Mouse (Mus musculus): ENCODE measurements around the gene Tmem150c.

Gene Tmem150c

DNA sequence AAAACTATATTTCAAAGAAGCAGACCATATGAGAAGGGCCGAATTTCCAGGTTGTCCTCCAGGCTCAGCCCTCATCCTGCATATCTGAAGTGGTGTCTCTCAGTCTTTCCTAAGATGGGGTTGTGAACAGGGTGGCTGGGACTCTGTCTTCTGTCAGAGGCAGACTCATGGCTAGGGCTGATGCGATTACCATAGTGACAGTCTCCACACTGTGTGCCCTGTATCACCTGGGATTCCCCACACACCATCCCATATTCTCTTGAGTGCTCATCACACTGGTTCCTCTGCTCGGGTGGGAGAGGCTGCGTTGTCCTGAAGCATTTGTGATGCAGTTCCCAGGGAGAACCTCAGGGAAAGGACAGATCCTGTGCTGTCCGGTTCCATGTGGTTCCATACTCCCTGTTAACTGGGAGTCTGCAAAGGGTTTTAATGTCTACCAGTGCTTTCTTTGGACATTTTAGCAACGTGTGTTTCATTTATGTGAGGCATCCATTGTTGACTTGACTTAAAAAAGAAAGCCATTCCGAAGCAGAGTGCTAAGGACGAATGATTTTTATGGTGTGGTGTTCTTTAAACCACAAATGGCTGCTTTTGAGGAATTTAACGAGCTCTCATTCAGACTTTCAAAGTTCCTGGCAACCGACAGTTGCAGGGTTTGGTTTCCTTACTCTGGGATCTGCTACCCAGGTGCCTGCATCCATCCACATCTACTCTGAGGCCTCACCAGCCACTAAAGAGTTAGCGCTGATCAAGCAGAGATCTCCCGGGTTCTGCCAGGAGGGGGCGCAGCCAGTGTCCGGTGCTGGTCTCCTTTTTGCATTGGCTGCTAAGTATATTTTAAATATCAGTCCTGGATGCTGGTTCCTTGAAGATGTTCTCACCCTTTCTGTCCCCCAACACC lies 7.2 kb upstream of the Tmem150c start:
- DNase-seq (ENCODE audit: extremely low spot score), result peak; percentile 45

GRCm38 (mm10) chr5:100163368-100163767 lies 3.8 kb upstream of the Tmem150c start:
- DNase-seq (ENCODE audit: extremely low spot score), result no peak

GRCm38 (mm10) chr5:100162857-100163256 lies 3.2 kb upstream of the Tmem150c start:
- DNase-seq (ENCODE audit: extremely low spot score), result no peak

DNA sequence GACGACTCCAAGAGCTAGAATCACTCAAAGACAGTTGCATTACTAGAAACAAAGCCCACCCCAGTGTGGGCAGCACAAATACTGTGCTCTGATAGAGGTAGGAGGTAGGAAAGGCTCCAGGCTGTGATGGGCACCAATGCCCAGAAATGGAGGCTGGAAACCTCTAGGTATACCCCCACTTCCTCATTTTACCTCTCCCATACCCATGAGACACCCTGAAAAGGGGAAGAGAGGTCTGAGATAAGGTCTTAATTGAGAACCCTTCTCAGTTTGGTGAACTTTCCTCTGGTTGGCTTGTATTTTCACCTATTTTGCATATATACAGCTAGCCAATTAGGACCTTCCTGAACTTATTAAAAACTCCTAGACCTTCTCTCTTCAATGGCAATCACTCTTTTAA lies 2.4 kb upstream of the Tmem150c start:
- no peak for DNase-seq (ENCODE audit: extremely low spot score)

DNA sequence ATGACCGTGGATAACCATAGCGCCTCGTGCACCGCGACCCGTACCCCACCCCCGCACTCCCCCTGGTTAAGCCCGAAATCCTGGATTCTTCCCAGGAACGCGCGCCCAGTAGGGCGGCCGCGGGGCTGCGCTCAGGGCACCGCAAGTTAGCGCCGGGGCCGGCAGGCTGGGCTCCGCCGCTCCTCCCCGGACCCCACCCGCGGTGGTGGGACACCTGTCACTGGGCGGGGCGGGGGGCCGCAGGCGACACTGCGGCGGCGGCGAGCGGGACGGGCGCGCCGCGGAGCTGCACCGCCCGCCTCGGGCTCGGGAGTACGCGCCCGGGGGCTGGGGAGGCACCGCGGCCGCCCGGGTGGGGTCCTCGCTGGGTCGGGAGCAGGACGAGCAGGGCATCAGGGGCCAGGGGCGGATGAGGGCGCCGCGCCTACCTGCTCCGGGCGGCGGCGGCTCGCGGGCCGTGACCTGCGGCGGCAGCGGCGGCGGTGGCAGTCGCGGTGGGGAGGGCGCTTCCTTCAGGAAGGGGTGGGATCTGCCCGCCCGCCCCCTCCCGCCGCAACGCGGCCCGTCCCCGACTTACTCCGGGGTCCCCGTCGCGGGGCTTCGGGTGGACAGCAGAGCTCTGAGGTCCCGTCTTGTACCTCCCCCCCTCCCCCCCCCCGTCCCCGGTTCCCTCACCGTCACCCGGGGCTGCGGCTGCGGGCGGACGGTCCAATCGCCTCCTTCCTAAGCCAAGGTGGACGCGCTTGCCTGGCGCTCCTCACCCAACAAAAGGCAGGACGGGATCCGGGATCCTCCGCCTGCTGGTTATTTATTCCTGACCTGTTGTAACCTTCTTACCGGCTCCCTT lies 594 bp downstream of the Tmem150c start:
- peak; percentile 52 for DNase-seq (ENCODE audit: extremely low spot score)

- peak; percentile 20 for DNase-seq (ENCODE audit: extremely low spot score)
These were observed 1.3 kb downstream of the Tmem150c start for GRCm38 (mm10) chr5:100158301-100158700.

GRCm38 (mm10) chr5:100155646-100156045 lies 4.0 kb downstream of the Tmem150c start:
- DNase-seq (ENCODE audit: extremely low spot score), result no peak

- DNase-seq (ENCODE audit: extremely low spot score), result no peak
These were observed 9.6 kb downstream of the Tmem150c start for GRCm38 (mm10) chr5:100149967-100150366.

DNA sequence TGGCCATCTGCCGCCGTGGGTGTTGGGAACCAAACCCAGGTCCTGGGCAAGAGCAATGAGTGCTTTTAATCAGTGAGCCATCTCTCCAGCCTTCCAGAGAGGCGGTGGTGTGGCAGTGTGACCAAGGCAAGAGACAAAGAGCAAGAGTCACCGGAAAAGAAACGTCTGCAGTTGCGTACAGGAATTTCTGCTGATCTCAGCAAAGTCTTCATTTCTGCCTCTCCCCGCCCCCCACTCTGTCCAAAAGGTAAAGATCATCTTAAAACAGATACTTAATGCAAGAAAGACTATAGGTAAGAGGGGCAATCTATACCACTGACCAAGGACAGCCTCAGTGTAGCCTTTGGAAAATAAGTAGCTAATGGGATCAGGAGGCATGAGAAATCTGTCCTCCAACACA lies 14.8 kb downstream of the Tmem150c start:
- no peak for DNase-seq (ENCODE audit: extremely low spot score)

DNA sequence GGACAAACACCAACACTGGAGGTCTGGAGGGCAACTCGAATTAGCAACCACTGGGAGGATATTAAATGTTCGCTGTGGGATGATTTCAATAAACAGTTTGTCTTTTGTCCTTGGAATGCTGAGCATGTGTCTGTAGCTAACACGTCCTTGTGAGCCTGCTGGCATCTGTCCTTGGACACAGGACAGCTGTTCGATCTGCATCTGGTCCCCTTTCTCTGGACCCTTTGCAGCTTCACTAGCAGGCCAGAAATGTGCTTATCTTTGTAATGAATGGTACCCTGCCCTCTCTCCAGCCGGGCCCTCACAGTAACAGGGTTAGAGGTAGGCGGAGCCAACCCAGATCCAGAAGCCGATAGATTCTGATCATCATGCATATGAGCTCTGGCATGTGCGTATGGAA lies 32.3 kb downstream of the Tmem150c start:
- DNase-seq (ENCODE audit: extremely low spot score), result no peak

DNA sequence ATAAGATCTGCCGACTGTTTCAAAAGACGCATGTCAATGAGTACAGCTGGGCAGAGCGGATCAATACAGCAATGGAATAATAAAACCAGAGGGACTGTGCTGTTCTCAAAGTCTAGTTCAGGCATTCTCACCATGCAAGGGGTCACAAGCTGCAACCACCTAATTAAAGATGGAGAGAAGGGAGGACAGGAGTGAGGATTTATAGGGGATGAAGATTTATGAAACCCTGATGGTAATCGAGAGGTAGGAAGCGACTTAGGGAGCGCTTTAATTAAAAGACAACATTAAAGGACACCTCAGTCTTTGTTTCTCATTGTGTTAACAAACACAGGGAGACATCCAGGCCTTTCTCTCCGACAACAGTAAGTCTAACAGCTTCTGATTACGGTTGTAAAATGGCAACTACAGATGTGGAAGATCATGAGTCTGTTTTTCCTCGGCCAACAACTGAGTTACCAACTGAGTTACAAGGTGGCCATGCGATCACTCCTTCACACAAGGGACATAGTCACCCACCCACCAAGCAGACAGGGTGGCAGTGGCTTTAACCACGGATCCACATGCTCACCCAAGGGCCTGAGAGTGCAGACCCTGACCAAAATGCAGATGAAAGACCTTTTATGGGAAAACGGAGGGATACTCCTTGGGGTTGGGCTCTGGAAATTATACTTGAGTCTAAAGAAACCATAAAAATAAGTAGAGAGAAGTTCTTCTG lies 34.0 kb downstream of the Tmem150c start:
- DNase-seq (ENCODE audit: extremely low spot score), result no peak

- no peak for DNase-seq (ENCODE audit: extremely low spot score)
These were observed 35.1 kb downstream of the Tmem150c start for GRCm38 (mm10) chr5:100124530-100124929.

DNA sequence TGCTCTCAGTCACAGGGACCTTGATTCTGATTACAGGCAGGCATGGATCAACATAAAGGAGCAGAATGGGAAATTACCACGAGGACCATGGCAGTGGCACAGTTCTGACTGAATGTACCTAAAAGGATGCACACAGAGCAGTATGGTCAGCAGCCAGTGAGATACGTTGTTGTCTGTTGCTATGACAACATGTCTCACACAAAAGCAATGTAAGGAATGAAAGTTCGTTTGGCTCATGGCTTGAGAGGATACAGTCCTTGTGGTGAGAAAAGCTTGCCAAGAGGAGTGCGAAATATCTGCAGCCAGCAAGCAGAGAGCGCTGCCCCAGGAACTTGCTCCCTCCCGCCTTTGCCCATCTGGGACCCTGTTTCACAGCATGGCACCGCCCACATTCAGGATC lies 36.3 kb downstream of the Tmem150c start:
- DNase-seq (ENCODE audit: extremely low spot score), result no peak

DNA sequence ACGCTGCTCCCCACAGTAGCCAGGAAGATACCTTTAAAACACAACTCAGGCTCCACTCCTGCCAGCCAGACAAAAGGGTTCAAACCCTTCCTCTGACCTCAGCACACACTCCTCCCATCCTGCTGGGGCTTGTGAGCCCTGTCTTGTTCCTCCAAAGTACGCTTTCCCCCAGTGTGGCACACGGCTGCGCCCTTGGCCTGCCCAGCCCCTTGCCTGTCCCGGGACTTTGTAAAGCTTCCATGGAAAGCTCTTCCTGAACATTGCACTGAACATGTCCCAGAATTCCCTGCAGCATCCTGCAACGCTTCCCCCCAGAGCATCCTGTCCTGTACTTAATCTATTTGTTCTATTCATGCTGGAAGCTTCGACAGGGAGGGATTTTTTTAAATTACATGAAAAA lies 38.4 kb downstream of the Tmem150c start:
- no peak for DNase-seq (ENCODE audit: extremely low spot score)

DNA sequence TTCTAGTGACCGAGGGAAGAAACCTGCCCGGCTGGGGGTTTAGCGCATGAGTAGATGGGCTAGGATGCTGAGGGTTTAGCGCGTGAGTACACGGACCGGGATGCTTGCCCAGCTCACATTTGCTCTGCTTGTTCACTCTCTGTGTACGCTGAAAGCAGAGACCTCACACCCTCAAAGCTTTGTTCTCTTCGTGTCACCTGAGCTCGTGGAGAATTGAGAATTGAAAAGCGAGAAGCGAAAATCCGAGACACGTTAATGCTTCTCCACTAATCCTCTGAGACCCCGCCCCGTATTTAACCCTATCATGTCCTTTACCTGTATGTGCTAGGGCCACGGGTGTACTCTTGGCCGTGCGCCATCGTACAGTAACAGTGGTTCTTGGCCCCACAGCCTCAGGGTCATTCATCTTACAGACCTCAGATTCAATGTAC lies 38.9 kb downstream of the Tmem150c start:
- peak; percentile 25 for DNase-seq (ENCODE audit: extremely low spot score)

GRCm38 (mm10) chr5:100119331-100119730 lies 40.3 kb downstream of the Tmem150c start:
- no peak for DNase-seq (ENCODE audit: extremely low spot score)

DNA sequence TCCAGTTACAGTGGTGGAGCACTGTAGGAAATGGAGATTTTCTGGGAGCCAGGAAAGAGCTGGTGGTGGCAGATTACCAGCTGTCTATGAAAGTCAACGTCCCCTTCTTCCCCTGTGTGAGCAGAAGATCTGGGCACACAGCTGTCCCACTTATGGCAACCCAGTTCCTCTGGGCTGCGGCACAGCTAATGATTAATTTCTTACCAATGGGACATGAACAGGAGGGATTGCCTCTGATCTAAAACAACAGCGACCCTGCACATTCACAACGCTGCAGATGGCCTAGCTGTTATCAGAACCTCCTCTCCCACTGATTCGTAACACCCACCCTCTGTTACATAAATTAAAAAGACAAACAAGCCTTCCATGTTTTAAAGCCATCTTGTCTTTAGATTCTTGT lies 46.2 kb downstream of the Tmem150c start:
- no peak for DNase-seq (ENCODE audit: extremely low spot score)

DNA sequence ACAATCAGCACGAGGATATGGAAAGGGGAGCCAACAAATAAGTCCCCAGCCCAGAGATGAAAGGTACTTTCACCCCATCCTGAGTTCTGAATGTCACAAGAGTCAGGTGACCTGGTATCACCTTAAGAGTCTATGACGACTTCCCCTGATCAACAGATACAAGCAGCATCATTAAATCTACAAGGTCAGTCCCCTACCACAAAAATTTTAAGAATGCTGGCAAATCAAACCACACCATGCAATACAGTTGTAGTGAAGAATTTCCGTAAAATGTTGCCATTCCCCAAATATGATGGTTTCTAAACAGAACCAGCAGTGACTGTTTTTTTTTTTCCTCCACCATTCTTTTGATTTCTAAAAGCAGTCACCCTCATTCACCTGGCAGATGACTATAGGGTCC lies 49.0 kb downstream of the Tmem150c start:
- no peak for DNase-seq (ENCODE audit: extremely low spot score)

DNA sequence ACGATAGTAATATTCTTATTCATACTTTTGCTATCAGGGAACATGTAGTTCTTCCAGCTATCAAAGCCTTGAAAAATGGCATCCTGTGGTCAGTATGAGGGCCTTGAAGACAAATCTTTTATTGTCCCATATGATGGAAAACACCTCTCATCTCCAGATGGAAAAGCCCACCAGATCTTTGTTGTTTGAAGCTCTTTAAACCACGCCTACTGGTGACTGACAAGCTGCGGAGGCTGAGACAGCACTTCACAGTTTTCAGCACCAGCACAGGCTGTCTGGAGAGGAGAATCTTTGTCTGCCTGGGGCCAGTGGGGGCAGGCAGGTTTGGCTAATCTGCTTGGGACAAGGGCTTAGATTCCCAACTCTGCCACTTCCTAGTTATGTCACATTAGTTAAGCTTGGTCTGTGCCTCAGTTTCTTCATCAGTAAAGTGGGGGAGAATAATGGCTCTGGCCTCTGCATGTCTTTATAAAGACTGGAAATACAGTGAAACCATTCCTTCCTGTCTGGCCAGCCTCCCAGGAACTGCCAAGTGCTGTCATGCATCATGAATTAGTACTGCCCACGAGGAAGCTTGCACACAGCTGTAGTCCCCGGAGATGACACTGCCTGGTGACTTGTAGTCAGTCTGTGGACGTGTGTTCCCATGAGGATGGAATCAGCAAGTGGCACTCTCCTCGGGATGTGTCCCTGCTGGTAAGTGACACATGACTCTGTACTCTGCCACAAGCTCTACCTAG lies 49.9 kb downstream of the Tmem150c start:
- DNase-seq (ENCODE audit: extremely low spot score), result no peak

DNA sequence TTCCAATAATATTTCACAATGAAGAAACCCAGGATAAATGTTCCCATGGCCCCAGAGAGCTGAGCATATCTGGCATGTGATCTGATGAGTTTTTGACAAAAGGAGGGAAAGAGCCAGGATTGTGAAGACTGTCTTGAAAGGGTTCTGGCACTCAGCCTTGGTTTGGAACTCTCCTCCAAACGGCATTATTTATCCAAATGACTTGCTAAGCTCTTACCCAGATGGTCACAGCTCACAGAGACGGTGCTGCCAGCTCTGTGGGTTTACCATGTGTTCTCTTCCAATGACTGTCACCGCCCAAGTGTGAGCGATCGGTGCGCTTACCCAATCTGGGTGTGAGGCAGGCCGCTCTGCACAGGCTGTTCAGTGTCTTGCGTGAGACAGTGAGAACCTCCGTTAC lies 50.7 kb downstream of the Tmem150c start:
- no peak for DNase-seq (ENCODE audit: extremely low spot score)

GRCm38 (mm10) chr5:100102395-100102794 lies 57.2 kb downstream of the Tmem150c start:
- DNase-seq (ENCODE audit: extremely low spot score), result no peak
